Mouse (Mus musculus) stomach, postnatal 0 days (tissue): ENCODE results near the gene Gsg1l. TPM values are rescaled to one million over a fixed set of nuclear protein-coding genes. Genes with fewer than 3 reads are reported as not detected.

Experiments
- ATAC-seq: fragments of 200-750 bp; cut with Nextera tagmentation; 2 replicates; pipeline ENCODE4 v1.8.0; 2017; ENCODE audit not compliant: low FRiP score, low TSS enrichment
- DNase-seq: peaks from one replicate; pipeline ENCODE4 v3.0.0-alpha.2; 2016; ENCODE audit warnings: low spot score
- H3K27ac ChIP-seq: fragments of 300-500 bp; sonication (generic); replicated peaks from 2 replicates; pipeline ENCODE4 v1.5.1; 2014; ENCODE audit warnings: mild to moderate bottlenecking, control low read depth
- H3K27me3 ChIP-seq: fragments of 300-500 bp; sonication (generic); 2 replicates; pipeline ENCODE4 v1.6.1; 2014; ENCODE audit warnings: low read length; ENCODE audit not compliant: control insufficient read depth, insufficient read depth
- H3K36me3 ChIP-seq: fragments of 300-500 bp; sonication (generic); 2 replicates; pipeline ENCODE4 v1.6.1; 2014; ENCODE audit warnings: low read length, mixed read lengths; ENCODE audit not compliant: control insufficient read depth, insufficient read depth
- H3K4me1 ChIP-seq: fragments of 300-500 bp; sonication (generic); replicated peaks from 2 replicates; pipeline ENCODE4 v1.6.1; 2014; ENCODE audit warnings: antibody characterized with exemption; ENCODE audit not compliant: control insufficient read depth, insufficient read depth
- H3K4me2 ChIP-seq: fragments of 300-500 bp; sonication (generic); replicated peaks from 2 replicates; pipeline ENCODE4 v1.6.1; 2014; ENCODE audit warnings: low read depth, mild to moderate bottlenecking, control low read depth, moderate library complexity
- H3K4me3 ChIP-seq: fragments of 300-500 bp; sonication (generic); 2 replicates; pipeline ENCODE4 v1.5.1; 2014; ENCODE audit warnings: low read depth, low read length, control low read depth
- H3K9ac ChIP-seq: fragments of 300-500 bp; sonication (generic); 2 replicates; pipeline ENCODE4 v1.6.1; 2014; ENCODE audit warnings: mild to moderate bottlenecking, low read length, control low read depth, mixed read lengths
- H3K9me3 ChIP-seq: fragments of 300-500 bp; sonication (generic); 2 replicates; pipeline ENCODE4 v1.6.1; 2016; ENCODE audit warnings: low read length; ENCODE audit not compliant: control insufficient read depth
- CTCF ChIP-seq: IDR thresholded peaks from 2 replicates; pipeline ENCODE4 v1.5.1; 2016; ENCODE audit warnings: antibody characterized with exemption, low read depth, mild to moderate bottlenecking, moderate library complexity
- EP300 ChIP-seq: optimal IDR thresholded peaks from 2 replicates; pipeline ENCODE3; 2016; ENCODE audit warnings: antibody characterized with exemption
- WGBS: fragments of 180-500 bp; shearing (Covaris S2); extraction: QIAGEN DNeasy Blood & Tissue Kit; methylation state at CpG from one replicate; pipeline ENCODE4 v1.1.7; 2014; 5-methylcytosine and 5-hydroxymethylcytosine counted together
- polyA plus RNA-seq: library from polyadenylated mRNA; unstranded; fragments of >200 nt; fragmentation: Nextera tagmentation; extraction: Ambion mirVana; gene quantifications from 2 replicates; pipeline ENCODE4 v1.2.1, GENCODE M21; 2015

Gene Gsg1l
- 0.67 and 0.77 TPM in 2 replicates for polyA plus RNA-seq

DNA sequence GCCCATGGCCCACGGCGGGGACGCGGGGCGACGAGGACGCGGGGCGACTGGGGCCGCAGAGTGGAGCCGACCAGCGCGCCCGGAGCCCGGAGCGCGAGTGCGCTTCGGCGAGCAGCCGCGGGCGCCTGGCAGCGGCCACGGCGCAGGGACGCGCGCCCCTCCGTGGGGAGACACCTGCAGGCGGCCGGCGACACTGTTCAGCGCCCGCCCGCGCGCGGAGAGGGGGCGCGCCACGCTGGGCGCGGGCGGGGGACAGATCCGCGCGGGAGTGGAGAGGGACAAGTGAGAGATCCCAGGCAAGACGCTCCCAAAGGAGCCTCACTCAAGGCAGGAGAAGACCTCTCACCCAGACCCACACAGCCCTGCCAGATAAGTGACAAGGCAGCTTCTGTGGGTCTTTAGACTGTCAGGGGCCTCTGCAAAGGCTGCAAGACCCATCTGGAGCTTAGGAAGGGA is at the start of gene Gsg1l:
Gsg1l (minus strand) TSS at position 126 of the 456 bp plus-strand sequence.
- Histone ChIP-seq H3K36me3 (no peaks in the 10 kb centered on the region), H3K9ac (peak within 1 kb of the TSS; percentile 47), H3K4me2 (peak within 1 kb of the TSS; percentile 90), H3K27me3 (peaks cover 10% of the 10 kb centered on the region; the same call in 1 of the 2 replicates), H3K27ac (no peak within 1 kb of the TSS), H3K4me1 (no peaks in the 10 kb centered on the region), H3K9me3 (no peaks in the 10 kb centered on the region), H3K4me3 (peak within 1 kb of the TSS; percentile 50)
- DNase-seq (no peak), ATAC-seq (no peak)
- no peak for TF ChIP-seq CTCF
- no peak for TF ChIP-seq EP300
- WGBS: 1% methylated on average over 46 of the region's 49 CpGs

DNA sequence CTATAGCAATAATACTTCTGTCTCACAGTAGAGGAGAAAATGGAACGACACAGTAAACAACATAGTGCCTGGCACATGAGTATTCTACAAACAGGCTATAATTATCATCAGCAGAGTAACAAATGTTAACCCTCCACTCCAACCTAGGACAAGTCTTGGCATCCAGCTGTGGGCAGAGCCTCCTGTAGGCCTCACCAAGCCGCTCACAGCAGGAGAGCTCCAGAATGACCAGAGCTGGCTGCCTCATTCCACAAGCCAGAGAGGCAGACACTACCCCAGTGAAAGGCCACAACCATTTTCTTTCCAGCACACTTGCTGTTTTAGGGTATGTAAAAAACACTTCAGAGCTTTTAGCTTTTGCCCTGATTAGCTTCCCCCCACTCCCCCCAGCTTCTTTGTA is 45.5 kb upstream of the Gsg1l start:
- no peak overlapping the region for H3K9ac ChIP-seq
- no peaks in the 10 kb centered on the region for H3K4me1 ChIP-seq
- H3K4me3 ChIP-seq: no peak overlapping the region
- 81% methylated on average over 2 of the region's 2 CpGs for WGBS
- H3K27me3 ChIP-seq: no peaks in the 10 kb centered on the region
- no peak overlapping the region for H3K4me2 ChIP-seq
- H3K36me3 ChIP-seq: peaks cover 7% of the 10 kb centered on the region
- no peak for ATAC-seq
- DNase-seq: no peak
- 0 out of 2 replicates have a peak overlapping the region, but pooled peaks have one; percentile 8 for H3K27ac ChIP-seq
- no peaks in the 10 kb centered on the region for H3K9me3 ChIP-seq
- no peak for TF ChIP-seq CTCF
- TF ChIP-seq EP300: no peak

DNA sequence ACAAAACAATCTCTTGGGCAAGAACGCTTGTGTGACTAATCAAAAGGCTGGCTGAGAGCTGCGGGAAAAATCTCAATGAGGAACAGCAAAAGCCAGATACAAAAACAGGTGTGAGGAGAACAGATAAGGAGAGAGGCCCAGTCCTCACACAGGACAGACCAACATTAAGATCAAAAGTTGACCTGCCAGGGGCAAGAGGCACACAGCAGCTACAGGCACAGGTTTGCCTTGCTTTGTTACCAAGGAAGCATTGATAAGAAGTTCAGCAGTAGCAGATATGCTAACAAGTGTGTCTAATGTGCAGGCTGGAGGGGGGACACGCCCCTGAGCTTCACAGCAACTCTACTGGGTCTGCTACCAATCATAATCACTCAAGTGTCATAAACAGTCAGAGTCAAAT is 44.3 kb upstream of the Gsg1l start:
- Histone ChIP-seq H3K4me2 (no peak overlapping the region), H3K4me3 (no peak overlapping the region), H3K9ac (no peak overlapping the region), H3K9me3 (no peaks in the 10 kb centered on the region), H3K27me3 (no peaks in the 10 kb centered on the region), H3K36me3 (peaks cover 7% of the 10 kb centered on the region), H3K4me1 (no peaks in the 10 kb centered on the region), H3K27ac (0 out of 2 replicates have a peak overlapping the region, but pooled peaks have one; percentile 20)
- TF ChIP-seq EP300 (no peak), CTCF (no peak)
- ATAC-seq (peak; percentile 77; the same call in 1 of the 2 replicates), DNase-seq (peak; percentile 37)
- 54% methylated on average over 3 of the region's 3 CpGs for WGBS

DNA sequence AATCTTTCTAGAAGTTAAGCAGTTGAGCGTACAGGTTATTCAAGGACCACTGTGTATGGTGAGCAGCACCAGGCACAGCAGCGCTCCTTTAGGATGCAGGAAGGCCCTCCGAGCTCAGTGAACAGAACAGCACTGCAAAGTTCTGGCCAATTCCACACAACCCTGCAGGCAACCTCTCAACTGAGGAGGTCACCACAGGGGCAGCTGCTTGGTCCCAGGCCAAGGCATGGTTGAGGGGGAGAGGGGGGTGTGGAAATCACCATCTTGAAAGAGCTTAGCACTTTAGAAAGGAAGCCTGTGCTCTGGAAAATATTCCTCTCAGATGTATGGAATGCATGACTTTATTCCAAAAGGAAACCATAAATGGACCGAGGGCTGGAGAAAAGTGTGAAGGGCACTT is 39.3 kb upstream of the Gsg1l start:
- Histone ChIP-seq H3K27ac (peak overlapping the region; percentile 36; the same call in 1 of the 2 replicates), H3K4me2 (no peak overlapping the region), H3K4me3 (no peak overlapping the region), H3K9ac (no peak overlapping the region), H3K4me1 (no peaks in the 10 kb centered on the region), H3K36me3 (peaks cover 13% of the 10 kb centered on the region), H3K27me3 (no peaks in the 10 kb centered on the region), H3K9me3 (no peaks in the 10 kb centered on the region)
- DNase-seq: peak; percentile 35
- TF ChIP-seq EP300: no peak
- no peak for TF ChIP-seq CTCF
- ATAC-seq: peak; percentile 48; the same call in 1 of the 2 replicates
- 63% methylated on average over 4 of the region's 4 CpGs for WGBS

DNA sequence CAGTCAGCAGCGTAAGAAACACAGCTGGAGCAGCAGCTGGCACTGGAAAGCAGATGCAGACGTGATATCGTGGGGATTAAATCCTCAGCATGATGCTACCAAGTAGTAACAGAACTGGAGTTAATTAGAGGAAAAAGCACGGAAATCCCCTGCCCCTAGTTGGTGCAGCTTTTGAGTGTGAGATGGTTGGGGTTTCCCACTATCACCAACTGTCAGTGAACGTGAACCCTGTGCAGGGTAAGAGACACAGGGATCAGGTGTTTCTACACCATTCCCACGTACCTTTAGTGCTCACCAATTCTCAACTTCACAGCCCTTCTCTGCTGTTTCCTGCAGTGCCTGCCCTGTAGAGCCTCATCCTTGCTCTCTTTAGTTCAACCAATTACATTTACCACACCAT is 37.6 kb upstream of the Gsg1l start:
- TF ChIP-seq CTCF (no peak), EP300 (no peak)
- H3K27ac ChIP-seq: no peak overlapping the region
- H3K9me3 ChIP-seq: no peaks in the 10 kb centered on the region
- no peaks in the 10 kb centered on the region for H3K4me1 ChIP-seq
- H3K36me3 ChIP-seq: peaks cover 16% of the 10 kb centered on the region
- no peak overlapping the region for H3K4me3 ChIP-seq
- H3K27me3 ChIP-seq: no peaks in the 10 kb centered on the region
- no peak overlapping the region for H3K9ac ChIP-seq
- ATAC-seq (no peak), DNase-seq (no peak)
- no peak overlapping the region for H3K4me2 ChIP-seq
- WGBS: 63% methylated on average over 6 of the region's 6 CpGs

DNA sequence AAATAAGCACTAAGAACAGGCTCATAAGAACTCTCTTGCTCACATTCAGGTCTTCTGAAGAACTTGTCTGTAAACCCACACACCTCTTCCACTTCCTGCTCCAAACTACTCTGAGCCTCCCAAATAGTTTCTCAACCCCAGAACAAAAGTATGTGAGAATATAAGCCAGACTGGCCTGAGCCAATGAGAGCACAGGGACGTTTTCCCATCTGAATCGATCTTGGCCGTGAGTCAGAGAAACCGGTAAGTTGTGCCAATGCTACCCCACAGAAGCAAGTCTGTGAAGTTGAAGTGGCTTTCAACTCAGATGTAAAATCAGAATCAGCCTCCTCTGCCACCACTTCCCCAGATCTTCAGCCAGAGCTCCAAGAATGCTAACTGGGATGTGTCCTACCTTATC is 31.1 kb upstream of the Gsg1l start:
- WGBS: 45% methylated on average over 4 of the region's 4 CpGs
- no peak overlapping the region for H3K4me2 ChIP-seq
- peaks cover 23% of the 10 kb centered on the region for H3K36me3 ChIP-seq
- no peak overlapping the region for H3K9ac ChIP-seq
- no peaks in the 10 kb centered on the region for H3K9me3 ChIP-seq
- TF ChIP-seq EP300 (no peak), CTCF (no peak)
- H3K27ac ChIP-seq: no peak overlapping the region
- DNase-seq (no peak), ATAC-seq (no peak)
- no peak overlapping the region for H3K4me3 ChIP-seq
- no peaks in the 10 kb centered on the region for H3K4me1 ChIP-seq
- no peaks in the 10 kb centered on the region for H3K27me3 ChIP-seq
